Mouse (Mus musculus) intestine, embryonic 14.5 days (tissue): ENCODE results near the gene Slc41a3. TPM values are rescaled to one million over a fixed set of nuclear protein-coding genes. Genes with fewer than 3 reads are reported as not detected.

Source experiments
- ATAC-seq: fragments of 200-750 bp; cut with Nextera tagmentation; replicated peaks from 2 replicates; pipeline ENCODE4 v1.8.0; 2017; ENCODE audit warnings: low read depth, moderate number of reproducible peaks, moderate TSS enrichment, moderate library complexity; ENCODE audit not compliant: low FRiP score, low TSS enrichment
- DNase-seq: peaks from one replicate; pipeline ENCODE4 v3.0.0-alpha.2; 2018; ENCODE audit warnings: low spot score
- H3K27ac ChIP-seq: fragments of 300-500 bp; sonication (generic); 2 replicates; pipeline ENCODE4 v1.5.1; 2014; ENCODE audit warnings: low read depth, mild to moderate bottlenecking, control low read depth
- H3K27me3 ChIP-seq: fragments of 300-500 bp; sonication (generic); replicated peaks from 2 replicates; pipeline ENCODE4 v1.6.1; 2014; ENCODE audit warnings: low read length, control low read depth; ENCODE audit not compliant: control insufficient read depth, insufficient read depth
- H3K36me3 ChIP-seq: fragments of 300-500 bp; sonication (generic); 2 replicates; pipeline ENCODE4 v1.6.1; 2014; ENCODE audit warnings: low read length, control low read depth; ENCODE audit not compliant: control insufficient read depth, insufficient read depth
- H3K4me1 ChIP-seq: fragments of 300-500 bp; sonication (generic); replicated peaks from 2 replicates; pipeline ENCODE4 v1.6.1; 2014; ENCODE audit warnings: low read length, control low read depth, mixed read lengths; ENCODE audit not compliant: control insufficient read depth, insufficient read depth
- H3K4me2 ChIP-seq: fragments of 300-500 bp; sonication (generic); 2 replicates; pipeline ENCODE4 v1.6.1; 2014; ENCODE audit warnings: low read length
- H3K4me3 ChIP-seq: fragments of 300-500 bp; sonication (generic); 2 replicates; pipeline ENCODE4 v1.5.1; 2014; ENCODE audit warnings: low read depth, low read length, control low read depth, mixed read lengths
- H3K9ac ChIP-seq: fragments of 300-500 bp; sonication (generic); 2 replicates; pipeline ENCODE4 v1.6.1; 2014; ENCODE audit warnings: mild to moderate bottlenecking, low read length
- H3K9me3 ChIP-seq: fragments of 300-500 bp; sonication (generic); 2 replicates; pipeline ENCODE4 v1.6.1; 2016; ENCODE audit warnings: low read length, control low read depth; ENCODE audit not compliant: control insufficient read depth
- WGBS: fragments of 180-500 bp; shearing (Covaris S2); extraction: QIAGEN DNeasy Blood & Tissue Kit; methylation state at CpG from one replicate; pipeline ENCODE4 v1.1.7; 2014; 5-methylcytosine and 5-hydroxymethylcytosine counted together
- polyA plus RNA-seq: library from polyadenylated mRNA; unstranded; fragments of >200 nt; fragmentation: Nextera tagmentation; extraction: Ambion mirVana; gene quantifications from 2 replicates; pipeline ENCODE4 v1.2.1, GENCODE M21; 2014

Slc41a3 gene
- polyA plus RNA-seq, 1 experiment from 2014 or later, result 5.1 TPM

DNA sequence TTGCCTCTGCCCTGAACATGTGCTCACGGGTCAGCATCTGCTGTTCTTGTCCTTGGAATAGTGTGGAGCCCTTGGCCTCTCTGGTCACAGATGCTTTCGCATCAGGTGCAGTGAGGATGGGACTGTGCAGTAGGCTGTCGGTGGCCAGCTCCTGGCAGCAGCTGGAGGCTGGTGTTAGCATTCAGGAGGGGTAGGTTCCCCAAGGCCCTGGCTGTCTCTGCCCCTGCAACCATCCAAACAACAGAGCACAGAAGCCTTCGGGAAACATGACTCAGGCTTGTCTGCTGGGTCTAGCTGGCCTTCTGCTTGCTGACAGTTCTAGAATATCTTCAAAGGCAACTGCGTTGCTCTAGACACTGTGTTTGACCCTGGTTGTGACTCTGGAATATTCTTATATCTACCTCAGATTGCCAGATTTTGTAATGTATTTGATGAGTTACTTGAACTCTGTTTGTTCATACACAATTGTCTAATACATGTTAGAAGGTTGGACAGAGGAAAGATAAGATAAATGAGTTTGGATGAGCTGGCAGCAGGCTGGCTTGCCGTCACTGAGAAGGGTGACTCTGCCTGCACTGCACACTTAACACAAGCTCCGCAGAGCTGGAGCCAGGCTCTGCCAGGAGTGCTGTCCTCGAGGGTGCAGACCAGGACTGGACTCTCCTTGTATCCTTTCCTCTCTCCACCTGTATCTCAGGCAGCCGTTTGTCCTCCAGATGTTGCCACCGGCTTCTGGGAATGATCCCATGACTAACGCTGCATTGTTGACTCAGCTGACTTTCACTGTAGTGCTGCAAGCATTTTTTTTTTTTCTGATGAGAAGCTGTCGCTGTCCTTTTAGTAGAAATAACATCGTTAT, 38.9 kb upstream of the Slc41a3 start:
- H3K9ac ChIP-seq, result no peak overlapping the region
- H3K27me3 ChIP-seq, result no peaks in the 10 kb centered on the region
- no peaks in the 10 kb centered on the region for H3K9me3 ChIP-seq
- no peak for ATAC-seq
- no peaks in the 10 kb centered on the region for H3K36me3 ChIP-seq
- no peak overlapping the region for H3K4me3 ChIP-seq
- no peaks in the 10 kb centered on the region for H3K4me1 ChIP-seq
- WGBS, result 54% methylated on average over 13 of the region's 13 CpGs
- no peak overlapping the region for H3K27ac ChIP-seq
- no peak overlapping the region for H3K4me2 ChIP-seq
- no peak for DNase-seq

GRCm38 (mm10) chr6:90567486-90567885, 37.0 kb upstream of the Slc41a3 start:
- Histone ChIP-seq H3K4me2 (no peak overlapping the region), H3K9me3 (no peaks in the 10 kb centered on the region), H3K27me3 (no peaks in the 10 kb centered on the region), H3K9ac (no peak overlapping the region), H3K27ac (no peak overlapping the region), H3K36me3 (no peaks in the 10 kb centered on the region), H3K4me1 (no peaks in the 10 kb centered on the region), H3K4me3 (no peak overlapping the region)
- 79% methylated on average over 3 of the region's 3 CpGs for WGBS
- DNase-seq (no peak), ATAC-seq (no peak)

GRCm38 (mm10) chr6:90567928-90568327, 36.6 kb upstream of the Slc41a3 start:
- Histone ChIP-seq H3K9ac (no peak overlapping the region), H3K27ac (no peak overlapping the region), H3K27me3 (no peaks in the 10 kb centered on the region), H3K9me3 (no peaks in the 10 kb centered on the region), H3K36me3 (no peaks in the 10 kb centered on the region), H3K4me3 (no peak overlapping the region), H3K4me2 (no peak overlapping the region), H3K4me1 (no peaks in the 10 kb centered on the region)
- no peak for DNase-seq
- 84% methylated on average over 3 of the region's 3 CpGs for WGBS
- ATAC-seq, result no peak

DNA sequence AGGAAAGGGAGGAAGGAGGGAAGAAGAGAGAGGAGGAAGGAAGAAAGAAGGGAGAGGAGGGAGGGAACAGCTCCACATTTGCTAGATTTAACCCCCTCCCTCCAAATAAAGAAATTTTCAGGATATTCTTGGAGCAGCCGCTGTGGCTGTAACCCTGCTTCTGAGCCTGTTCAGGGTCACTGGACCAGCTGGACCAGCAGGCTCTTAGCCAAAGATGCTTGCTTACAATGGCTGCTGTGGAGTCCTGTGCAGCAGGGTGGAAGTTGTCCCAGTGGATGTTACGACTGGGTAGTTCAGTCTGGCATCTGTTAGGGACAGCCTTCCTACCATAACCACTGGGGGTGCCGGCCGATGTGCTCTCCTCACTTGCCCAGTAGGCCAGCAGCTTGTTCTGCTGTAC, 35.8 kb upstream of the Slc41a3 start:
- no peak overlapping the region for H3K27ac ChIP-seq
- DNase-seq, result no peak
- ATAC-seq, result no peak

GRCm38 (mm10) chr6:90569736-90570383, 34.7 kb upstream of the Slc41a3 start:
- no peak; the same call in 1 of the 2 replicates for ATAC-seq
- Histone ChIP-seq H3K9me3 (no peaks in the 10 kb centered on the region), H3K4me3 (no peak overlapping the region), H3K9ac (no peak overlapping the region), H3K27me3 (no peaks in the 10 kb centered on the region), H3K4me2 (no peak overlapping the region), H3K36me3 (no peaks in the 10 kb centered on the region), H3K4me1 (no peaks in the 10 kb centered on the region), H3K27ac (no peak overlapping the region)
- DNase-seq, result no peak
- 46% methylated on average over 12 of the region's 12 CpGs for WGBS

More for the DNA sequence above, 35.8 kb upstream of the Slc41a3 start:
- H3K9me3 ChIP-seq, result no peaks in the 10 kb centered on the region
- no peak overlapping the region for H3K4me3 ChIP-seq
- H3K4me2 ChIP-seq, result no peak overlapping the region
- H3K27me3 ChIP-seq, result no peaks in the 10 kb centered on the region
- WGBS, result 84% methylated on average over 4 of the region's 4 CpGs
- H3K4me1 ChIP-seq, result no peaks in the 10 kb centered on the region
- H3K9ac ChIP-seq, result no peak overlapping the region
- H3K36me3 ChIP-seq, result no peaks in the 10 kb centered on the region

DNA sequence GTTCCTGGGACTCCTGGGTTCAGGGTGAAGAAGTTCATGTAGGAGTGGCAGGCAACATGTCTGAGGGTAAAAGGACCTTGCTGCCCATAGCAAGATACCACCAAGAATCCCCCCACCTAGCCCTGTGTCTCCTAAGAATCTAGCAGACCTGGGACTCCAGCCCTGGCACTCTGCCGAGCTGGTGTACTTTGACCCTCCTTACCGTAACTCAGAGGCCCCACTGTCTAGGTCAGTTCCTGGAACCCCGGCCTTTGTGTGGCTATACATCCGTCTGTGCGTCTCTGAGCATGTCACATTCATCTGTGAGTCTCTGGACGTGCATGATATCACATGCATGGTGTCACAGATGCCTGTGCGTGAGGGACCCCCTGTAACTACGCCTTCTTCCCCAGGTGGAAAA, 34.1 kb upstream of the Slc41a3 start:
- 70% methylated on average over 8 of the region's 8 CpGs for WGBS
- no peaks in the 10 kb centered on the region for H3K4me1 ChIP-seq
- H3K9me3 ChIP-seq, result no peaks in the 10 kb centered on the region
- peak; percentile 66 for DNase-seq
- H3K27me3 ChIP-seq, result no peaks in the 10 kb centered on the region
- H3K4me2 ChIP-seq, result no peak overlapping the region
- no peak overlapping the region for H3K9ac ChIP-seq
- no peak overlapping the region for H3K27ac ChIP-seq
- no peak overlapping the region for H3K4me3 ChIP-seq
- ATAC-seq, result no peak; the same call in 1 of the 2 replicates
- no peaks in the 10 kb centered on the region for H3K36me3 ChIP-seq

DNA sequence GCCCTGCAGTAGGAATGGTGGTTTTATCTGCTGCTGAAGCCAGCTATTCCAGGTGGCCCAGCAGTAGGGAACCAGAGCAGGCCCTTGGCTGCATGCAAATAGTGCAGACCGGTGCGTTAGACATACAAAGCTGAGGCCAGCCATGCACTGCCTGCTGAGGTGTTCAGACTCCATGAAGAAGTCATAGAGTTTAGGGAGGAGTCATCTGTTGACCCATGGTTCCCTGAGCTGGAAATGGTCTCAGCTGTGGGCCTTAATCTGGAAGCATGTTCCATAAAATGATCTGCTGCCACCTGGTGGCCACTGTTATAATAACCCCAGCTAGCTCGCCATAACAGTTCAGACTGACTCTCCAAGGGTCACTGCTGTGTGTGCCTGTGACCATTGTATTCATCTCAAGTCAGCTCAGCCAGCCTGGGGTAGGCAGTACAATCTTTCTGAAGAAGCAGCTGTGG, 29.2 kb upstream of the Slc41a3 start:
- 47% methylated on average over 3 of the region's 3 CpGs for WGBS
- ATAC-seq, result peak; percentile 58; the same call in 1 of the 2 replicates

DNA sequence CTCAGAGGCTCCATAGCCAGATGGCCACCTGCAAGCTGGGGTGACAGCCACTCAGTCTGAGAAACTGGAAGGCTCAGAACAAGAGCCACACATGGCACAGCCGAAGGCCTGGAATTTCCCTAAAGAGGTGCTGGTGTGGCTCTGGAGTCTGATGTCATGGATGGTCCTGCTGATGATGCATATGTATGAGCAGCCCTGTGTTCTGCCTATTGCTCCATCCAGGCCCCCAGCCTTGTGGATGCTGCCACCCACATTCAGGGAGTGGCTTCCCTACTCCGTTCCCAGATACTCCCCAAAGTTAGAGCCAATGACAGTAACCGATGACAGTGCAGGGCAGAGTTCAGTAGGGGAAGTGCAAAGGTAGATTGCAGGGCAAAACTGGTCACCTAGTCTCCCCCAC, 26.4 kb upstream of the Slc41a3 start:
- H3K4me2 ChIP-seq, result no peak overlapping the region
- 43% methylated on average over 3 of the region's 3 CpGs for WGBS

More for the DNA sequence above, 29.2 kb upstream of the Slc41a3 start:
- peak; percentile 92 for DNase-seq
- Histone ChIP-seq H3K27me3 (no peaks in the 10 kb centered on the region), H3K9ac (no peak overlapping the region), H3K36me3 (no peaks in the 10 kb centered on the region), H3K9me3 (no peaks in the 10 kb centered on the region), H3K27ac (no peak overlapping the region), H3K4me3 (no peak overlapping the region), H3K4me1 (no peaks in the 10 kb centered on the region), H3K4me2 (no peak overlapping the region)

More for the DNA sequence above, 26.4 kb upstream of the Slc41a3 start:
- no peak overlapping the region for H3K9ac ChIP-seq
- DNase-seq (no peak), ATAC-seq (no peak)
- no peaks in the 10 kb centered on the region for H3K9me3 ChIP-seq
- no peak overlapping the region for H3K4me3 ChIP-seq
- no peak overlapping the region for H3K27ac ChIP-seq
- H3K36me3 ChIP-seq, result no peaks in the 10 kb centered on the region
- H3K4me1 ChIP-seq, result no peaks in the 10 kb centered on the region
- H3K27me3 ChIP-seq, result no peaks in the 10 kb centered on the region
